Mouse (Mus musculus): ENCODE measurements around the gene Sez6l2.

- TF ChIP-seq CTCF (IDR thresholded peaks at IDR 0.05; ENCODE audit: low read depth, low read length) (no peak), POLR2A (IDR thresholded peaks at IDR 0.05; ENCODE audit: extremely low read depth, insufficient read depth, low read length) (no peak)
Measured at GRCm38 (mm10) chr7:126955125-126955524, 4.8 kb downstream of the Sez6l2 start.
